Mouse (Mus musculus) gastrocnemius, postnatal 25 days (tissue): ENCODE data around the gene Rccd1. TPM values are rescaled to one million over a fixed set of nuclear protein-coding genes. Genes with fewer than 3 reads are reported as not detected.
A peak's percentile ranks its signal among the peaks of the same experiment; 100 is the strongest.
"Not testable (repeated sequence)": the region's sequence is repeated elsewhere in the genome, so short reads cannot be mapped to it uniquely, and the experiment has no call there.

Experiments
- DNase-seq: peaks from one replicate; pipeline ENCODE4 v3.0.0; 2022
- total RNA-seq, 2 experiments: library from RNA; stranded (reverse); gene quantifications; 1 replicate in 1 of 2; 2 replicates in 1 of 2; pipeline ENCODE4 v1.2.3; 2021

Gene Rccd1
- total RNA-seq, 2 experiments from 2014 or later, result 8.1 to 8.6 TPM

DNA sequence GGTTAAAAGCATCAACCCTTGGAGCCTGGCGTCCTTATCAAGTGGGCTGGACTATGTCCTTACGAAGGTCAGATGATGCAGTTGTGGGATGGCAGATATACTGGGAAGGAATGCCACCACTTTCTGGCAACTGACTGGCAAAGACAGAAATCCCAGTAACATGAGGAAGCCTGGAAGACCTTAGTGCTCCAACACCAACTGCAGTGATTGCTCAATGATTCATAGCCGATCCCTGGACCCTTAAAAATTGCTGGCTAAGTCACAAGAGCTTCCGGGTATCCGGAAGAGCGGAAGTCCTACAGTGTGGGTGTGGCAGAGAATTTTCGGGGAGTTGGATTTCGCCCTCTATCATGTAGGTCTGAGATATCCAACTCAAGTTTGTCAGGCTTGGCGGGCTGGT, 21.9 kb upstream of the Rccd1 start:
- no peak for DNase-seq

GRCm38 (mm10) chr7:80343270-80344018, 19.2 kb upstream of the Rccd1 start:
- DNase-seq, result no peak

- peak; percentile 87 for DNase-seq
These were observed 18.6 kb upstream of the Rccd1 start, which contains the start of gene Hddc3 for GRCm38 (mm10) chr7:80342858-80343257. Gene Hddc3, plus strand, starts transcription at chr7:80343104.

- no peak for DNase-seq
These were observed 17.5 kb upstream of the Rccd1 start for GRCm38 (mm10) chr7:80341793-80342192.

DNA sequence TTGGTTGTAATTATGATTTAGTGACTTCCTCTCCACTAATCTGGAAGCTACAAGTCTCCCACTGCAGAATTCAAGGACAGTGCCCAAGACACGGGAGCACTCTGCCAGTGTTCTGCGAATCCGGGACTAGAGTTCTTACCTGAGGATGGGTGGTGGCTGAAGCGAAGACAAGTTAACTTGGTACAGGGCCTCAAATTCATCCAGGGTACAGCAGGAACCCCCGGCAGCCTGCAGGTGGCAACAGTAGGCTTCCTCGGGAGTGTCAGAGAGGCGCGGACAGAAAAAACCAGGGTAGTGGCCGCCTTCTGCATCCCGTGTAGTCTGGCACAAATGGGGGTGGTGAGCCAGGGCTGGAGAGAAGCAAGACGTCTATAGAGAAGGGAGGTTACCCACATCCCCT, 16.5 kb upstream of the Rccd1 start, which contains the start of gene Unc45a:
Unc45a (minus strand) TSS at position 213 of the 400 bp plus-strand sequence.
- peak; percentile 67 for DNase-seq

DNA sequence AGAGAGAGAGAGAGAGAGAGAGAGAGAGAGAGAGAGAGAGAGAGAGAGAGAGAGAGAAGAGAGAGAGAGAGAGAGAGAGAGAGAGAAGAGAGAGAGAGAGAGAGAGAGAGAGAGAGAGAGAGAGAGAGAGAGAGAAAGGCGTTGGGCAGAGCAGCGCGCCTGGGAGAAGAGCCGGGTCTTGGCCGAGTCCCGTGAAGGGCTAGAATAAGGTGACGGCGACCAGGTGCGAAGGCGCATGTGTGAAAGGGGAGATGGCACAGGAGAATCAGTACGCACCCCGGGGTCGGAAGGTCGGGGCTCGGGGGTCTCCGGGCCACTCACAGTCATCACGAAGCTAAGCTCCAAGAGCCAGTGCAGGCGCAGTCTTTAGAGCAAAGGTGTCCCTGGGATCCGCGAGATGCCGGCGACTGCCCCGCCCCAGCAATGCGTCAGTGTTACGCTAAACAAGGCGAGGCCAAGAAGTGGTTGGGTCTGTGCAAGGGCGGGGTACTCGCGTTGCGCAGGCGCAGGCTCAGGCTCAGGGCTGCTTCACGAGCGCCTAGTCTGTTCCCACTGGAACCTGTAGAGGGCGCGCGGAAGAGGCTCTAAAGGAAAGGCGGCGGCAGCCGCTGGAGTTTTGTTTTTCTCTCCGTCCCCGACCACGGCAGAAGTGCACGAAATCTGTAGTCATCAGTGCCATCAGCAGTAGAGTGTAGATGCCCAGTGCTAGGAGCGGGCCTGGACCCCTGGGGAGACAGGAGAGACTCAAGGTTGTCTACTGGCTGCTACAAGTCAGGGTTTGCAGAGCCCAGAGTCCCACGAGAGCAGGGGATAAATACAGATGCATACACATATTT, 15.8 kb upstream of the Rccd1 start:
- peak; percentile 96 for DNase-seq

- no peak for DNase-seq
These were observed 15.1 kb upstream of the Rccd1 start for GRCm38 (mm10) chr7:80339371-80339770.

GRCm38 (mm10) chr7:80336932-80337331, 12.7 kb upstream of the Rccd1 start:
- DNase-seq, result no peak

DNA sequence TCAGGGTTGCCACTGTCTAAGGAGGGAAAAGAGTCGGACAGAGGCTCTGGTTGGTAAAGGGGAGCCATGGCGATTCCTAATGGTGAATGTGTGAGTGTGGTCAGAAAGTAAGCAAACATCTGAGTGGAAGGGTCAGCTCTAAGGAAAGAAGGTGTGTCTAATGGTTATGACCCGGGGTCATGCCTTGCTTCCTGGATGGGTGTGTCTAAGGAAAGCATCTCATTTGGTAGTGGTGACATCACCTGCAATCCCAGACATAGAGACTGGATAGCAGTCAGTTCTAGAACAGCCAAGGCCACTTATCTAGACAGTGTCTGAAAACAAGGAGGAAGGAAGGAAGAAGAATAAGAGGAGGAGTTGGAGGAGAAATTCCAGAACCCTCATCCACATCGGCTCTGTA, 10.6 kb upstream of the Rccd1 start:
- no peak for DNase-seq

DNA sequence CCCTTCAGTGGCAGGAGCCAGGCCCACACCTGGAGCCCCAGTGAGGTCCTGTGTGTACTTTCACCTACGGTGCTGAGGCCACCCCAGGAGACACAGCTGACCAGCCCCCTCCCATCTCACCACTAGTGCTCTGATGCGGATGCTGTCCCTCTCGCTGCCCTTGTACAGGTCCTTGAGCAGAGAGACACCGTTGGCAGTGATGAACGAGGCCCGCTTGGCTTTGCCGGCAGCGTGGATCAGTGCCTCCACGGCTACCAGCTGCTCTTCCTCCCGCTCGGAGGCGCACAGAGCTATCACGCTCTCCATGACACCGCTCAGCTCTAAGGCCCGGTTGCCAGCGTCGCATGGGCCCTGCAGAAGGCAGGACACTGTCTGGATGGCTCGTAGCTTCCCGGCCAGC, 7.2 kb upstream of the Rccd1 start:
- DNase-seq, result no peak

DNA sequence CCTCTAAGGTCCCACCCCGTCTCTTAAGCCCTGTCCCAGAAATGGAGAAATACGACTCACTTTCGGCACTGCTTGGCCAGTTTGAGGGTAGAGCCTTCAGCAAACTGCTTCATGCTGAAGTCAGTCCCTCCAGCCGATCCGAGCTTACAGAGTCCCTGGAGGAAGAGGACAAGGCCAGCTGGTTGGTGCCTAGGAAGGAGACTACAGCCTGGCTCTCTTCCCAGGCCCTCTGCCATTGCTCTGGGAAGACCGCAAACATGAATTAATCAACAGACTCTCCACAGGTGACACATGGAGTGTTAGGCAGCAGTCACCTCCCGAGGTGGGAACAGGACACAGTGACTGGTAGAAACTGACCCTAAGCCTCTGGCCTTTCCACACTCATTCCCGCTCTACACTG, 6.0 kb upstream of the Rccd1 start:
- no peak for DNase-seq

GRCm38 (mm10) chr7:80326076-80326475, 1.8 kb upstream of the Rccd1 start:
- DNase-seq, result no peak

DNA sequence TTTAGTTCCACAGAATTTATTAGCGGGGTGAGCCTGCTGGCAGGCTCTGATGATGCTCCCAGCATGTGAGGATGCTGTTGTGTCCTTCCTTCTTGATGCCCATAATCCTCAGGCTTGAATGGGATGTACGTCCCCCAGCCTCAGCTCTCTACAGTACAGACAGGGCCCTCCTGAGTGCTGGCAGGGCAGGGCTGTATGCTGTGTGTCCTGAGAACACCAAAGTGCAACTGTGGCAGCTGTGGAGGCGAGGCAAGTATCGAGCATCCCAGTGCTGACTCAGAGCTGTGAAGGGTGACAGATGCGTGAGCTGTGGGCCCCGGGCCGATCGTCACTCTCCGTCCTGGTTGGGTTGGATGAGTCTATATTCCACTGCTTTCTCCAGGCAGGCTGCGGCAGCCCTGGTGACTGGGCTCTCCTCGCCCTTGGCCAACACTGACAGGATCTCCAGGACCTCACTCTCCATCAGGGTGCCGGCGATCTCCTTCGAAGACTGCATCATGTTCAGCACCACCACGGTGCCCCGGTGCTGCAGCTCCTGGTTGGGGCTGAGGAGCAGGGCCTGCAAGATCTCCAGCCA, 1.1 kb upstream of the Rccd1 start:
- DNase-seq, result no peak

DNA sequence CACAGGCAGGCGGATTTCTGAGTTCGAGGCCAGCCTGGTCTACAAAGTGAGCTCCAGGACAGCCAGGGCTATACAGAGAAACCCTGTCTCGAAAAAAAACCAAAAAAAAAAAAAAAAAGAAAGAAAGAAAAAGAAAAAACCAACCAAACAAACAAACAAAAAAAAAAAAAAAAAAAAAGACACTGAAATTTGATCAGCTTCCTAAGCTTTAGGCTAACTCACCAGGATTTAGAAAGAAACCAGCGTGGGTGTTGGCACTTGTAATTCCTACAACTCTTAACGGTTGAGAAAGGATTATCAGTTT, 514 bp upstream of the Rccd1 start:
- DNase-seq, result not testable (repeated sequence)

- no peak for DNase-seq
These were observed 918 bp downstream of the Rccd1 start for GRCm38 (mm10) chr7:80323336-80323735.

- no peak for DNase-seq
These were observed 4.3 kb downstream of the Rccd1 start for GRCm38 (mm10) chr7:80319846-80320496.

- no peak for DNase-seq
These were observed 5.6 kb downstream of the Rccd1 start for GRCm38 (mm10) chr7:80318670-80319069.

GRCm38 (mm10) chr7:80317439-80318115, 6.7 kb downstream of the Rccd1 start:
- no peak for DNase-seq

GRCm38 (mm10) chr7:80315733-80316132, 8.5 kb downstream of the Rccd1 start:
- no peak for DNase-seq

GRCm38 (mm10) chr7:80310771-80311170, 13.5 kb downstream of the Rccd1 start:
- no peak for DNase-seq

DNA sequence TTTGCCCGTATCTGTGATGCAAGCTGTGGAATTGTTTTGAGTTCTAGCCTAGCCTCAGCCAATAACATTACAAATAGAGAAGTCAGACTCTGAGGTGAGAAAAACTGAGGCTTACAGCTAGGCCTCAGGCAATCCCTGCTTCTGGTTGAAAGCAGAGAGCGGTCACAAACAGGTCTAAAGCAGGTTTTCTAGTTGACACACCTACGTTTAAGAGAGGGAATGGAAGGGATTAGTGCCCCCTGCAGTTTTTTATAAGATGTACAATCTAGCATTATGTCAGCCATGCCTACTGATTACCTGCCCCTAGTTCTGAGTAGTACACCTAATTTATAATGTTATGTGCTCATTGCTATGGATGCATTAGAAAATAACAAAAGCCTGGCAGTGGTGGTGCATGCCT, 16.5 kb downstream of the Rccd1 start:
- DNase-seq, result no peak

GRCm38 (mm10) chr7:80301522-80301921, 22.7 kb downstream of the Rccd1 start:
- DNase-seq, result no peak
